Mouse (Mus musculus): ENCODE measurements around the gene P4hb. TPM values are rescaled to one million over a fixed set of nuclear protein-coding genes. Genes with fewer than 3 reads are reported as not detected.

P4hb gene
- polyA plus RNA-seq, 1 experiment: 642 TPM

DNA sequence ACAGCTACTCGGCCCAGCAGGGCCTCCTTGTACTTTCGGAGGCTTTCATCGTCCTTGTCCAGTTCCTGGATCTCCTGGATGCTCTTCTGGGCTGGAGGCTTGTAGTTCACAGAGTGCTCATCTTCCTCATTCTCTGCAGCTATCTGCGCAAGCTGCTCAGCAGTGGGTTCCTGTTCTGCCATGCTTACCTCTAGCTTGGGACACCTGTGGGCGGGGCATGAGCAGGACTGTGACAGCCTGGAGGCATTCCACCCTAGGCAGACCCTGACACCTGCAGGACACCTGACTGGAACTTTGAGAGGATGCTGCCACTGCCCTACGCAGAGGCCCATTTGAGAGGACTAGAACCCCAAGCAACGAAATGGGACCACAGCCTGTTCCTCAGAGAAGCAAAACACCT lies 7.1 kb upstream of the P4hb start:
- TF ChIP-seq GATA1 (IDR thresholded peaks at IDR 0.05; ENCODE audit: low read length): no peak

GRCm38 (mm10) chr11:120579316-120580107 lies 6.5 kb upstream of the P4hb start:
- no peak for TF ChIP-seq GATA1 (IDR thresholded peaks at IDR 0.05; ENCODE audit: low read length)

DNA sequence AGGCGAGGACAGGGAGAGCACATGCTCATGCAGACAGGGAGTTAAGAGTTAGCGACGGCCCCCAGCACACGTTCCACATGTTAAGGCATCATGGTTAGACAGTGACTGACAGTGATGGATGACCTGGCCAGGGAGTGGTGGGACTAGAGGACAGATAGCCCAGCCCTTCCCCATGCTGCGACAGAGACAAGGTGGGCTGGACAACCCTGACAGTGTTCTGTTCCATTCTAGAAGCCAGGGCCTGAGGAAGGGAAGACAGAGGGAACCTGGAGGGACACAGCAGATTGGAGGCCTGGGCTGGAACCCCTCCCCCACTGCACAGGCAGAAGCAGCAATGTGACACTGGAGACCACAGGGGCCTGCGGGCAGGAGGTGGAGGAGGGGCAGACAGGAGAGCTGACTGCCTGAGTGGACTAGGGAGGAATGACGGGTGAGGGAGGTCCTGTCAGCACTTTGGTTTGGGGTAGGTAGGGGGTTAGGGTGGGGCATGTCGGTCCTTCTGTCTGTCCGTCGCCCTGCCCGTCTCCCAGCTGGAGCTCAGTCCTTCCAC lies 5.7 kb upstream of the P4hb start:
- TF ChIP-seq GATA1 (IDR thresholded peaks at IDR 0.05; ENCODE audit: low read length): no peak

GRCm38 (mm10) chr11:120578024-120578693 lies 5.1 kb upstream of the P4hb start:
- TF ChIP-seq GATA1 (IDR thresholded peaks at IDR 0.05; ENCODE audit: low read length): no peak

GRCm38 (mm10) chr11:120577211-120578023 lies 4.4 kb upstream of the P4hb start:
- no peak for TF ChIP-seq GATA1 (IDR thresholded peaks at IDR 0.05; ENCODE audit: low read length)

DNA sequence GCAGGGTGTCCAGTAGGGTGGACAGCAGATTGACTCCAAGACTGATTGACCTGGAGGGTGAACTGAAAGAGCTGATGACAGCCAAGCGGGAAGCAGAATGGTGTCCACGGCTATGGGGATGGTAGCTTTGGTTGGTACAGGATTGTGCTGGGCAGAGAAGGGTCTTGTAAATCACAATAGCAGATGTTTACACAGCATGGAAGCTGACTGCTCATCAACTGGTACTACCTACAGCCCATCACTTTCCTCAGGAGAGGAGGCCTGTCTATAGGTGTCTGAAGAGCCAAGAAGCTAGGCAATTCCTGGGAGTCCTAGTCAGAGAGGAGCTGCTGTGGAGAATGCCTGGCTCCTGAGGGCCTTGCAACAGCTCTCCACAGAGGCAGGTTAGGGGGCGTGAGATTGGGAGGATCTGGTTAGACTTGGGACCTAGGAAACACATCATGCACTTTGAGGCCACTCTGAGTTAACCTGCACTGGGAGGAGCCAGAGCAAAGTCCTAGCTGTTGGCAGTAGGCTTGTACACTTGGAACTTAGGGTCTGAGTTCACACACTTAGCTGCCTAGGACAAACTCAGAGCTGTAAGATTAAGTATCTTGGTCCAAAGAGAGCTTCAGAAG lies 3.4 kb upstream of the P4hb start:
- TF ChIP-seq GATA1 (IDR thresholded peaks at IDR 0.05; ENCODE audit: low read length): no peak

DNA sequence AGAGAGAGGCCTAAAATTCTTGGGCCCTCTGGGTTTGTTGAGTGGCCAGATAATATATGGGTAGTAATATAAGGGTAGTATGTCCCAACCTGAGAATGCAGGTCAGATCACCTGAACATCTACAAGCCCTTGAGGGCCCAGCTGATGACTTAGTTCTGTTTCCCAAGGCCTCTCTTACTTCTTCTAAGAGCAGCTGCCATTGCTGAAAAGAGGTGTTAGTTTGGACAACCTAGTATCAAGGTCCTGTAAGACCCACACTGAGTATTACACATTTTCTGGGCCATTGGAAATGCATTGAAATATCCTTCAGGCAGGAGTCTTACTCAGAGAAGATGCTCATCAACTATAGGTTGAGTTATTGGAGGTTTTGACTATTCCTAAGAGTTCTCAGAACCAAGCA lies 2.9 kb upstream of the P4hb start:
- TF ChIP-seq GATA1 (IDR thresholded peaks at IDR 0.05; ENCODE audit: low read length): no peak

- TF ChIP-seq GATA1 (IDR thresholded peaks at IDR 0.05; ENCODE audit: low read length): no peak
Observed at GRCm38 (mm10) chr11:120575046-120575445, 2.0 kb upstream of the P4hb start.

DNA sequence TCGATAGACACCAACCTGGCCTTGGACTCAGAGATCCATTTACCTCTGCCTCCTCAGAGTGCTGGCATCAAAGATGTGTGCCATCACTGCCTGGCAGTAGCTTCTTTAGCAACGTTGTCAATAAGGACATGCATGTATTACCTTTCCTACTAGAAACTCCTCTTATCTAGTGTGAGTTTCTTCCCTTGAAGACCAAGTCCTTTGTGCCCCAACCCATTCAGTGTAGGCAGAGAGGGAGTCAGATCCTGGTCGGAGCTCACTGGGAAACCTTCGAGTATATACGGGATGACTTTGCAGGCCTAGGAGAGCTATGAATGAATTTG lies 1.2 kb upstream of the P4hb start:
- no peak for TF ChIP-seq GATA1 (IDR thresholded peaks at IDR 0.05; ENCODE audit: low read length)

DNA sequence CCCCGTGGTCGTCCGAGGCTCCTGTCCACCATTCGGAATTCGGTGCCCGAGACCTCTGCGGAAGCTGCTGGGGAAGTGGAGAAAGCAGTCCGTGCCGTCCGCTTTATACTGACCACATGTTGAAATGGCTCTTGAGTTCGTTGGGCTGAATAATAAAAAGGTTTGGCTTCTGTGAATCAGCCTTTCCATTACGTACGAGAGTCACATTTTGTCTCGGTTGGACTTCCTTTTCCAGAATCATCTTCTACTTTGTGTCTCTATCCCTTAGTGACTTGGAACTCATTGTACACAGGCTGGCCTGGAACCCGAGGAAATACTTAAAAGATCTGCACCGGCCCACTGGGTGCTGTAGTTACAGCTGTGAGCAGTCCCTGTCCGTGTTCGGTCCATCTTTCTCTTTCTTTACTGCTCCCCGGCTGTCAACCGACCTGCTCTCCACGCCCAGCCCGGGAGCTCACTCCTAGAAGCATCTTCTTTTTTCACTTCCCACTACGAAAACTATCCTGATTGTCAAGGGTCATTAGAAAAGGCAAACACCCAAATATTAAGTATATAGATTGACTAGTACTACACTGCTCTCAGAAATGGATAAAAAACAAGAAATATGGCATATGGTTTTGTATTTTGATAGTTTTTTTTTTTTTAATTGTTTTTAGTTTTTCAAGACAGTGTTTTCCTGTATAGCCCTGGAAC lies 678 bp upstream of the P4hb start:
- no peak for TF ChIP-seq GATA1 (IDR thresholded peaks at IDR 0.05; ENCODE audit: low read length)

DNA sequence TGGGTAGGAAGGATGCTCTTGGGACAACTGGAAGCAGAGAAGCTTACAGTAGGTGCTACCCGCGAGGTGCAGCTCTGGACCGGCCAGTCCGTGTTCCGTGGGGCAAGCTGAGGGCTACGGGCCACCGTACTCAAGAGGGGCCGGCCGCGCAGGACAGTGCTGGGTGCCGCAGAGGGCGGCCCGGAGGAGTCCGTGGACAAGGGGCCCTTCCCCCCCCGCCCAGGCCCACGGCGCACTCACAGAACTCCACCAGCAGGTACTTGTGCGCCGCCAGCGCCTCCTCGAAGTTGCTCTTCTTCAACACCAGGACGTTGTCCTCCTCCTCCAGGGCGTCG lies 669 bp downstream of the P4hb start:
- TF ChIP-seq GATA1 (IDR thresholded peaks at IDR 0.05; ENCODE audit: low read length): no peak

- TF ChIP-seq GATA1 (IDR thresholded peaks at IDR 0.05; ENCODE audit: low read length): no peak
Observed at GRCm38 (mm10) chr11:120571754-120572416, 1.2 kb downstream of the P4hb start.

DNA sequence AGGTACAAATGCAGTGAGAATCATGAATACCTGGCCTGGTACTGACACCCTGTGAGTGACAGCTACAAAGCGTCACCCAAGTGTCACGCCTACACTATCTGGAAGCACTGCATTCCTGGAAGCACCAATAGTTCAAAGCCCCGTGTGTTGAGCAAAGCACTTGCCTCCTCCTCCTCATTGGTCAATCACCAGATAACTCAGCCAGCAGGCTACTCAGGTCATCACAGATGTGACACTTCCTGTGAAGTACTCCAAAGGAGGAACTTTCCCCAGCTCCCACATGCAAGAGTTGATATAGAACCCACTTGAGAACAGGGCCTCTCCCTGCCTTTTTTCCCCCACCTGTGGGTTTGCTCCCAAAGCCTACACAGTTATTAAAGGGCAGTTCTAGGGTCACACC lies 1.9 kb downstream of the P4hb start:
- no peak for TF ChIP-seq GATA1 (IDR thresholded peaks at IDR 0.05; ENCODE audit: low read length)

DNA sequence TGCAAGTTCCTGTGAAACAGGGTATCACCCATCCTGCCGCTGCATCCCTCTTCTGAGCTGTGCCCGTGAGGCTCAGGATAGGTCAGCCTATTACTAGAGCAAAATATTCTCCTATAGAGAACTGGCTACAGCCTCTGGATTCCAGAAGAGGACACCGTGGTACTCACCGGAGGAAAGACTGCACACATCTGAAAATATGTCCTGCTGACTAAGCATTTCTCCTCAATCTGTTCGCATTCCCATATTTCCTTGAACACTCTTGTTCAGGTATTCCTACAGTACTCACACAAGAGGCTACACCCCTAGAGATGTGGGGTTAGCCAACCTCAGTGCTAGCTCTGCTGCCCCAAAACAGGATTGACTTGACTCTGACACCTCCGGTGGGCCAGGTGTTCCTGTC lies 4.7 kb downstream of the P4hb start:
- no peak for TF ChIP-seq GATA1 (IDR thresholded peaks at IDR 0.05; ENCODE audit: low read length)

DNA sequence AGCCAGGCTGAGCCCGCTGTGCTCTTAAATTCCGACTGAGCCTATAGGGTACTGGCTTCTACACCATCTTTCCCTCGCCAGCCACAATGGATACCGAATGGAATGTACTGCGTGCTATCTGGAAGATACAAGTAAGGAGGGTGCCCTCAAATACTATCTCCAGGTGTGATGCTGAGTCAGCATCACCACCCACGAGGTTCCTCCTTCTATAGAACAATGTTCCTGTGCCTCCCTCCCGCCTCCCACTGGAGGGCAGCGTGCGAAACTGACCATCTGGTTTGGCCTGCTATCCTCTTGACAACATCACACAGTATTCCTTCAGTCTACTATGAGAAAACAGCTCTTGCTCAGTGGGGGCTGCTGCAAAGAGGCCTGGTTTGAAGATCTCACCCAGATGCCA lies 7.9 kb downstream of the P4hb start:
- TF ChIP-seq GATA1 (IDR thresholded peaks at IDR 0.05; ENCODE audit: low read length): no peak
